Mouse (Mus musculus): ENCODE results near the gene Gm48552. TPM values are rescaled to one million over a fixed set of nuclear protein-coding genes. Genes with fewer than 3 reads are reported as not detected.
A peak's percentile ranks its signal among the peaks of the same experiment; 100 is the strongest.

Gene Gm48552
- polyA plus RNA-seq, 2 experiments from 2014 or later, result 0.71 to 2.3 TPM

- ATAC-seq, result peak; percentile 89
Observed at GRCm38 (mm10) chr10:81407539-81408423, 19.0 kb downstream of the Gm48552 start.

GRCm38 (mm10) chr10:81408424-81408729, 19.6 kb downstream of the Gm48552 start:
- ATAC-seq, result no peak

- ATAC-seq, result peak; percentile 36
Observed at GRCm38 (mm10) chr10:81408871-81409291, 20.1 kb downstream of the Gm48552 start.

- no peak for ATAC-seq
Observed at GRCm38 (mm10) chr10:81409330-81409729, 20.5 kb downstream of the Gm48552 start.

- ATAC-seq, result no peak
Observed at GRCm38 (mm10) chr10:81410350-81410749, 21.5 kb downstream of the Gm48552 start.

- no peak for ATAC-seq
Observed at GRCm38 (mm10) chr10:81410981-81411380, 22.2 kb downstream of the Gm48552 start.

GRCm38 (mm10) chr10:81411471-81412400, 22.9 kb downstream of the Gm48552 start:
- no peak for ATAC-seq

- ATAC-seq, result no peak
Observed at GRCm38 (mm10) chr10:81412586-81413309, 23.9 kb downstream of the Gm48552 start.

GRCm38 (mm10) chr10:81413310-81414261, 24.8 kb downstream of the Gm48552 start:
- no peak for ATAC-seq

- ATAC-seq, result no peak
Observed at GRCm38 (mm10) chr10:81414682-81415081, 25.9 kb downstream of the Gm48552 start.

GRCm38 (mm10) chr10:81415146-81415545, 26.3 kb downstream of the Gm48552 start:
- no peak for ATAC-seq

GRCm38 (mm10) chr10:81415549-81416310, 26.9 kb downstream of the Gm48552 start:
- ATAC-seq, result no peak

- no peak for ATAC-seq
Observed at GRCm38 (mm10) chr10:81416581-81417226, 27.9 kb downstream of the Gm48552 start.

GRCm38 (mm10) chr10:81417227-81418215, 28.7 kb downstream of the Gm48552 start:
- no peak for ATAC-seq

- ATAC-seq, result no peak
Observed at GRCm38 (mm10) chr10:81418216-81419070, 29.6 kb downstream of the Gm48552 start.

- no peak for ATAC-seq
Observed at GRCm38 (mm10) chr10:81419111-81419928, 30.5 kb downstream of the Gm48552 start.

GRCm38 (mm10) chr10:81420191-81420767, 31.5 kb downstream of the Gm48552 start:
- no peak for ATAC-seq

All from CD4-positive, CD25-positive, alpha-beta regulatory T cell, adult 4 months (primary cell).